ENCODE assay signal across 8 mouse cellular contexts in genomic region chr5:81022306-81023071, GRCm38 (mm10). TPM values are rescaled to one million over a fixed set of nuclear protein-coding genes. Genes with fewer than 3 reads are reported as not detected.
DNase-seq lines count a peak whose midpoint lies in the region; ATAC-seq and TF ChIP-seq lines count a peak whose summit lies in the region.

No protein-coding gene starts in this region.

- H3K9ac ChIP-seq in embryonic facial prominence, embryonic 14.5 days (ENCODE audit: low read depth, low read length) = peak overlapping the region; percentile 82

- intact Hi-C loops in heart, postnatal 36 days (cut with DNase I) = no loop called here
- intact Hi-C loops in left cerebral cortex, adult 2 months (cut with DNase I) = loop anchor here (5.0 to 10.0 kb wide), 5 partner anchors 135 to 1325 kb away; no protein-coding TSS in a partner anchor

- no peak for TF ChIP-seq CTCF in left cerebral cortex, adult 2 months (IDR thresholded peaks at IDR 0.05)

- peak overlapping the region; percentile 80 for H3K4me2 ChIP-seq in embryonic facial prominence, embryonic 14.5 days (ENCODE audit: low read depth, low read length)

- no peaks in the 10 kb centered on the region for H3K27me3 ChIP-seq in embryonic facial prominence, embryonic 14.5 days (replicated peaks; ENCODE audit: control insufficient read depth, insufficient read depth, low read length)

- no peaks in the 10 kb centered on the region for H3K9me3 ChIP-seq in embryonic facial prominence, embryonic 14.5 days (ENCODE audit: control insufficient read depth, low read length)

- peak overlapping the region; percentile 8 for H3K27ac ChIP-seq in embryonic facial prominence, embryonic 14.5 days (replicated peaks; ENCODE audit: low read depth, low read length)
- peak overlapping the region; percentile 96 for H3K27ac ChIP-seq in left cerebral cortex, adult 2 months

- H3K36me3 ChIP-seq in embryonic facial prominence, embryonic 14.5 days (ENCODE audit: control insufficient read depth, insufficient read depth, low read length) = no peaks in the 10 kb centered on the region

- peak overlapping the region; percentile 72 for H3K4me3 ChIP-seq in embryonic facial prominence, embryonic 14.5 days (ENCODE audit: low read depth, low read length)
- peak overlapping the region; percentile 81 for H3K4me3 ChIP-seq in left cerebral cortex, adult 2 months

- 1% methylated on average over 20 of the region's 24 CpGs for WGBS in embryonic facial prominence, embryonic 14.5 days

- ATAC-seq in embryonic facial prominence, embryonic 14.5 days (ENCODE audit: low read depth) = peak; percentile 14; the same call in 1 of the 2 replicates

- H3K4me1 ChIP-seq in embryonic facial prominence, embryonic 14.5 days (ENCODE audit: control insufficient read depth, insufficient read depth, low read length) = peaks cover 8% of the 10 kb centered on the region

- peak; percentile 21 for DNase-seq in ovary, postnatal 10 days (ENCODE audit: low spot score)
- DNase-seq in ovary, adult 18-20 months (ENCODE audit: low spot score) = no peak
- DNase-seq in embryonic facial prominence, embryonic 14.5 days (ENCODE audit: low spot score) = peak; percentile 56
- DNase-seq in heart, postnatal 36 days = peak; percentile 12 to 28
- peak; percentile 46 to 48 for DNase-seq in left cerebral cortex, adult 2 months (ENCODE audit: extremely low spot score in 1 of 2, low spot score in 2 of 2)
- peak; percentile 44 for DNase-seq in lung, postnatal 36 days
- DNase-seq in right cerebral cortex, postnatal 25 days = peak; percentile 60
- DNase-seq in spleen, adult 12 weeks (ENCODE audit: low spot score) = no peak

RNA-seq across cellular contexts. Expression of gene Adgrl3, which starts 2.6 kb away (rescaled TPM):
- 26.0 and 29.5 TPM in 2 replicates for polyA plus RNA-seq in embryonic facial prominence, embryonic 14.5 days (2014; fragmentation: Nextera tagmentation; extraction: Ambion mirVana)
- total RNA-seq in heart, postnatal 36 days (2021) = 1 to 10 TPM; 2.5 to 3.3 TPM
- 100 to 1,000 TPM; 219 to 231 TPM for total RNA-seq in left cerebral cortex, adult 2 months (2021)

Comparison
In these comparisons a context has a peak if more than half of its experiments do, and no peak if none do; other contexts are left out.
1. DNase-seq: peak in ovary, postnatal 10 days (single experiment), embryonic facial prominence, embryonic 14.5 days (single experiment), heart, postnatal 36 days (2 of 2), left cerebral cortex, adult 2 months (2 of 2), lung, postnatal 36 days (single experiment) and right cerebral cortex, postnatal 25 days (single experiment); none in ovary, adult 18-20 months (single experiment) and spleen, adult 12 weeks (single experiment).
2. RNA of gene Adgrl3, which starts 2.6 kb away (total RNA-seq): 219 to 231 TPM in left cerebral cortex, adult 2 months; 2.5 to 3.3 TPM in heart, postnatal 36 days; every median in the first group is over 10 times any median in the second.